Mouse (Mus musculus): ENCODE measurements around the gene Cdk2ap1.

DNA sequence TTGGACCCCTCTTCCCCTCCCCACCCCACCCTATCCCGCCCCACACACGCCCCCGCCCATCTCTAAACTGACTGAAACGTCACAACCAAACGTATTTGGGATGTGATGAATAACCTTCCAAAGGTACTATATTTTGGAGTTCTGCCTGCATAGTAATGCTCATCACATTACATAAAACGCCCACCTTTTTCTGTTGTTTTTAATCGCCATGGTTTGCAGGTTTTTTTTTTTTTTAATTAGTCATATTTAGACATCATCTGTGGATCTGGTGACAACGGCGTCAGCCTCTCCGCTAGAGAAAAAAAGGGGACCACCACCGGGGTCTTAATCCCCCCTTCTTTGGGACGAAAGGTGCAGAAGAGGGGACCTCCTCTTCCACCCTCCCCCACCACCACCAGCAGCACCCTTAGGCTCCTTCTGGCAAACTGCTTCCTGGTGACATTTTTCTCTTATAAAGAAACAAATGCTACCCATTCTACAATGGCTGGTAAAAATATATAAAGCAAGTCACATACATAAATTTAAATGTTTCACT is 7.4 kb downstream of the Cdk2ap1 start:
- TF ChIP-seq CTCF (IDR thresholded peaks at IDR 0.05; ENCODE audit: control insufficient read depth, insufficient read depth, insufficient read length) (no peak), MYOD1 (IDR thresholded peaks at IDR 0.05; ENCODE audit: control insufficient read depth, insufficient read length, low read depth) (no peak), MYOG (IDR thresholded peaks at IDR 0.05; ENCODE audit: control insufficient read depth, extremely low read depth, insufficient read length) (no peak), USF1 (IDR thresholded peaks at IDR 0.05; ENCODE audit: low read depth) (no peak), MAX (IDR thresholded peaks at IDR 0.05) (no peak)
